Mouse (Mus musculus) mature B cell (primary cell): ENCODE results near the gene Gpr158.
"Not testable (repeated sequence)": the region's sequence is repeated elsewhere in the genome, so short reads cannot be mapped to it uniquely, and the experiment has no call there.

Experiments used
- in situ Hi-C: fragments of 300-500 bp; cut with MboI; formaldehyde crosslinking; loops from 2 replicates; pipeline ENCODE4 v1.14.3; 2019

The Gpr158 gene

GRCm38 (mm10) chr2:21367345-21368111 is at the start of gene Gpr158:
Gpr158 (plus strand) TSS chr2:21367542.
- in situ Hi-C loops, result no loop called here

DNA sequence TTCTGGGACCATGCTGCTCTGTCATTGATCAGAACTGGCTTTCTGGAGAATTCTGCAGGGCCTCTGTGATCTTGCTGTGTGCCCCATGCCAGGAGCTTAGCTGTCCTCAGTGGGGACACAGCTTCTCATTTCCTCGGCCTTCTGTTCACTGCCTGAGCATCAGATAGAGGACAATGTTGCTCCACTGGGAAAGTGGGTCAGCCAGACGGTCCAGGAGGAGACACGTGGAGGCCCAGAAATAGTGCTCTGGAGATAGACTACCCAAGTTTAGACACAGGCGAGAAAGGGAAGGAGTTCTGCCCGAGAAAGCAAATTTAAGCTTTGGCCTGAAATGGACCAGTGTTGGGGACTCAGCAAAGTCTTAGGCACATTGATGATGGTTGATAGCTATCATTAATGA is 23.5 kb upstream of the Gpr158 start:
- in situ Hi-C loops, result no loop called here

- in situ Hi-C loops, result no loop called here
Measured at GRCm38 (mm10) chr2:21368351-21369170, 1.2 kb downstream of the Gpr158 start.

DNA sequence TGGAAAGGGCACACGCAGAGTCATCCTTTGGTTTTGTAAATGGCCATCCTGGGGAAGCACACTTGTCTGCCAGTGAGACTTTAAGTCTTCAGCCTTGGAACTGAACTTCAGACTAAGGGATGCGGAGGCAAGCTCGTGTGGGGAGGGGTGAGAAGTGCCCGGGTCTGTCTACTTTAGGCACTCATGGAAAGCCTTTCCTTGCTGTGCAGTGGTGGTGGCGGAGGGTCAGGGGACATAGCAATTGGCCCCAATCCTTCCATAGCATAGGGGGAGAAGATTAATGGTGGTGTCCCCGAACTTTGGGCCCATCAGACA is 1.8 kb downstream of the Gpr158 start:
- in situ Hi-C loops, result no loop called here

DNA sequence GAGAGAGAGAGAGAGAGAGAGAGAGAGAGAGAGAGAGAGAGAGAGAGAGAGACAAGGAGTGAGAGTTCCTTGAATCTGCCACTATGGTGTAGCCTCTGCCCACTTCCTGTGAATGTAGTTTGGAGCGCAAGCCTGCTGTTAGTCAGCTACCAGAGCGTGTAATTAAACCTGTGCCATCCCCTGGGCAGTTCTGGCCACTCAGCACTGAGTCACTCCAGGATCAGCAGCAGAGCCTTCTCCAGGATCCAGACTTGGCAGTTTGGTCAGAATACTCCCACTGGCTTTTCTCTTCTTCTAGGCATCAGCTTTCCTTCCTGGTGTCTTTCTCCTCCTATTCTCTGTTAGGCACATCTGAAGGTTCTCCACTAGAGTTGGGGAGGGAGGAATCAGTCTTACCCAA is 2.2 kb downstream of the Gpr158 start:
- in situ Hi-C loops, result no loop called here

DNA sequence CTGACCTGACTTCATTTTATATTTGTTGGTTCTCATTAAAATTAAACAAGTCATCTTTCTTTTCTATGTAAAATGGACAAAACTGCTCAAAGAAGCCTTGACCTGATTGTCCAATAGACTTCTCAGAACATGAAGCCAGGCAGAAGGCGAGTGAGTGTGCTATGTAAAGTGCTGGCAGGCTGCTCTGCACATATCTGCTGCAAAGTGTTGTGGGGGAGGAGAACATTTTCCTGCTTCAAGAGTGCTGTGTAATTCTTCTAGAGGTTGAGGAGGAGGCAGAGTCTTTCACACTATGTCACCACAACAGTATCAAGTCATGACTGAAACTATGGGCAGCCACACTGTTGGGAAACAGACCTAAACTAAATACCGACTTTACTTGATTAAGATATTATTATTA is 12.2 kb downstream of the Gpr158 start:
- in situ Hi-C loops, result no loop called here

DNA sequence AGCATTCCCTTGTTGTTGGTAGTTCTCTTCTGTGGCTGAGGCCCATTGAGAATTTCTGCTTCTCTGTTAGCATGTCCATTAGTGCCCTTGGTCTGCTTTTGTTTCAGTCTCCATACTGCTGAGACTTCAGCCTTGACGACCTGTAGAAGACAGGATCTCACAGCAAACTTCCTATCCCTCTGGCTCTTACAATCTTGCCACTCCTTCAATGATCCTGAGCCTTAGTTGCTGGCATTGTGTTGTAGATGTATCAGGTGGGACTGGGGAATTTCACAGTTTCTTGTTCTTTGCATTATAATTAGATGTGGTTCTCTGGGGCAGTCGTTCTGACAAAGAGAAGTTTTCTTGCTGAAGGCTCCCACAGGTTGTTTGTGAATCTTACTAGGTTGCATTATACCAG is 25.4 kb downstream of the Gpr158 start:
- in situ Hi-C loops, result no loop called here

DNA sequence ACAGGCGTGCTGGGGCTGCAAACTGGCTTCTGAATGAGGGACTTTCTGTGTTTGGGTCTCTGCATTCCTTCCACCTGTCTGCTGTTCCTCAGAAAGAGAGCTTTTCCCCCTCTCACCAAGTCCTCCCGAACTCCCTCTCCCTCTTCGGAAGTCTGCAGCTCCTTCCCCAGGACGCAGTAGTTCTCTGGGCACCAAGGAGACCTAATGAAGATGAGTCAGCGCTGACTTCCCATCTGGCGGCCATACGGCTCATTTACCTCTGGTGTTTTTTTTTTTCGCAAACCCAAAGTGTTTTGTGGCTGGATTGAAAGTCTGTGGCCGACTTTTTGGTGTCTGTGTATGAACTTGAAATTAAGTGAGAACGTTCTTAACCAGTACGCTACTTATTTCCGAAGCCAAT is 30.0 kb downstream of the Gpr158 start:
- in situ Hi-C loops, result no loop called here

DNA sequence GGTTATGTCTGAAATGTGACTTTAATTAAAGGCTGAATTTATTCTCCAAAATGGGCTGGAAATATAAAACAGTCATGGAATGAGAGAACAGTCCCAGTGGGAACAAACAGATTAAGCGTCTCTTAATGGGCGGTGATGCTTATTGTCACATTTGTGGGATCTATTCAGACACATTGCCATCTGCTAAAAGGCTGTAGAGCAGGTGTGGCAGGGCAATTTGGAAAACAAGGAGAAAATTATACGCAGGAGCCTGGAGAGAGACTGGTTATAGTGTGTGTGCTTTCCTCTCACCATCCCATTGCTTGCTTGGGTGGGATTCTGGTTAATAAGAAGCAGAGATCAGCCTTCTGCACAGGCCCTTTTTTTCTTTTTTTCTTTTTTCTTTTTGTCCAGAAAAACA is 32.3 kb downstream of the Gpr158 start:
- in situ Hi-C loops, result no loop called here

- in situ Hi-C loops, result no loop called here
Measured at GRCm38 (mm10) chr2:21405617-21406016, 38.3 kb downstream of the Gpr158 start.

DNA sequence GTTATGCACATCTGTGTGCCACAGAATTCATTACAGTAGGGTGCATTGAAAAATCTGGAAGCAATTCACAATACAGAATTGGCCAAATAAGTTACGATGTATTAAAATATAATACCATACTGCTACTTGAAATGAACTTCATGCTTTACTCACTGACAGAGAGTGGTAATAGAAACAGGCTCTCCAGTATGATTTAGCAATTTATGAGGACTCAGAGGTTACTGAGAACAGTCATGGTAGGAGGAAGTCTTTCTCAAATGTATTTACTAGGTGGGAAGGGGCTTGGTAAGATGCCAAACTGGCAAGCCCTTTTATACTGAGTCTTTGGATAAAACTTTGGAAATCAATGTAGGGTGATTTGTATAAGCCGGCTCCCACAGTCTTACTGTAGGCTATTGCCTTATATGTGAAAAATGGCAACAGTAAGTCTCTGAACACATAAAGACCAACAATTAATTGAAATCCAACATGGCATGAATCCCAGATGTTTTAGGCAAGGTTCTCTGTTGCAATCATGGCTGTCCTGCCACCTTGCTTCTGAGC is 40.2 kb downstream of the Gpr158 start:
- in situ Hi-C loops, result no loop called here

DNA sequence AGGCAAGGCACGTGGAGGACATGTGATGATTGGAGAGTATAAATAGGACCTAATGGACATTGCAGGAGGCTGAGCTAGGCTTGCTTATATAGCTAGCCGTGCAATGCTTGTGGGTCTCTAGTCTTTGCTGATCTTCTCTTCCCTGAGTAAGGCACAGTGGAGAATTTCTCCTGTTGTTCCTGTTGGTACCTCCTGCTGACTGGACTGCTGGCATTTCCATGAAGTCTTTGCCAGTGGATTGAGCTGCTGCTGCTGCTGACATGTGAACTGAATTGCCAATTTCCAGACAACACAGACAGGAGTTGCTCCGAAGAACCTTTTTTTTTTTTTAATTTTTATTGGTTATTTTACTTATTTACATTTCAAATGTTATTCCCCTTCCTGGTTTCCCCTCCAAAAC is 41.5 kb downstream of the Gpr158 start:
- in situ Hi-C loops, result no loop called here

GRCm38 (mm10) chr2:21430288-21430687 is 62.9 kb downstream of the Gpr158 start:
- in situ Hi-C loops, result no loop called here

DNA sequence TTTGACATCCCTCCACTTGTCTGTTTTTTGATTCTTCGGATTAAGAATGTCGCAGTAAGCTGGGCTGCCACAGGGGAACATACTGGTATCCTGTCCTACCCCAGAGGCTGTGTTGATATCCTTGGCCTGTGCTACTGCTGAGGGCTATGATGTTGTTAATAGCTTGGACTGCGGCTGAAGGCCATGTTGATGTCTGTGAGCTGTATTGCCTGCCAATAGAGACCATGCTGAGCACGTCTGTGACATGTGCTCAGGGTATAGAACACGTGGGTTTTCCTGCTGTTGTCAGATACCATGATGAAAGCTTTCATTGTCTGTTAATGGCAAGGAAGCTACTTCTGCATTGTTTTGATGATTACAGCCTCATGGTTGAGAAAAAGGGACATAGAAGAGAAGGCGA is 63.8 kb downstream of the Gpr158 start:
- in situ Hi-C loops, result no loop called here

- in situ Hi-C loops, result no loop called here
Measured at GRCm38 (mm10) chr2:21439626-21440025, 72.3 kb downstream of the Gpr158 start.

DNA sequence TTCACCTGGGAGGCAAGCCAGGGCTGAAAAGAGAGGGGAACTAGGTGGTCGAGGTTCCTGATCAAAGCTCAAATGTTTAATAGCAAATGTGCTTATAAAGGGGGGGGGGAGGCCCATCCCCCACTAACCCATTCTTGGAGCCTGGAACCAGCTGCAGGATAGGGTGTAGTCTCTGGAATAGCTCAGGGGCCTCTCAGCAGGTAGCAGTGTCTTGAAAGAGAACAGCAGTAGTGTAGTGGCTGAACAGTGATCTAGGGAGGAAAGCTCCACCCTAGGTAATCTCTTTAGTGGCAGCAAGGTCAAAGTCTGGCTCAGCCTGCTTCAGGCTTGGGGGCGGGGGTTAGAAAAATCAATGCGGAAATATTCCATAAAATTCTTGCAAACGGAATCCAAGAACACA is 93.3 kb downstream of the Gpr158 start:
- in situ Hi-C loops, result not testable (repeated sequence)

DNA sequence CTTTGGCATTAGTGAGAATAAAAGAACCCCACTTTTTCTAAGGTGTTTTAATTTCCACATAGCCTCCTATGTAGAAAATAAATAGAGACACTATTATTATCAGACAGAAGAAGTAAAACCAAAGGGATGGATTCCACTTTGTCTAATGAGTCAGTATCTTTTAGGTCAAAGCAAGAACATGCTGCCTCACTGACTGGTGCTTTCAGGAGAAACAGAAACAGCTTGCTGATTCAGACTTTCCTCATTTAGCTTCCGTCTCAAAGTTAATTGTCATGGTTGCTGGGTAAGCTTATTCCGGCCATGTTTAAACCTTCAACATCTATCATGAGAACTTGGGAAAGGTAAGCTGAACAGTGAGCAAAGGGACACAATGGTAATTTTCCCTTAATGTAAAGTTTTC is 107.6 kb downstream of the Gpr158 start:
- in situ Hi-C loops, result no loop called here

GRCm38 (mm10) chr2:21496881-21497280 is 129.5 kb downstream of the Gpr158 start:
- in situ Hi-C loops, result no loop called here

DNA sequence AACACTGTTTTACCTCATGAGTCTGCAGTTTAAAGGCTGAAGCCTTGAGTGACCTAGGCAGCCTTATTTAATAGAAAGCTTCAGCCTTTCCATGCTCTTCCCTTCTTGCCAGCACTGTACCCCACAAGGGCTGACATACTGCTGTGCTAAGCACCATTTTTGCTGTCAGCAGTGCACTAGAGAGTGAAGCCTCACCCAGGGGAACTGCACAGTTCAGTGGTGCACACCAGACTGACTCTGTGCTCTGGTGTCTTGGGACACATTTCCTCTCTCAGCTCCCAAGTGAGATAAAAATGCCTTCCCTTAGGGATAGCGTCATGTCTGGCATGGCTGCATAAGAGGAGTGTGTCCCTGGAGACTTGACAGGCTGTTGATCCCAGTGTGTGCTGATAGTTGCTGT is 130.6 kb downstream of the Gpr158 start:
- in situ Hi-C loops, result no loop called here

- in situ Hi-C loops, result no loop called here
Measured at GRCm38 (mm10) chr2:21499399-21499798, 132.1 kb downstream of the Gpr158 start.

- in situ Hi-C loops, result no loop called here
Measured at GRCm38 (mm10) chr2:21507449-21507848, 140.1 kb downstream of the Gpr158 start.

GRCm38 (mm10) chr2:21530750-21531149 is 163.4 kb downstream of the Gpr158 start:
- in situ Hi-C loops, result no loop called here

DNA sequence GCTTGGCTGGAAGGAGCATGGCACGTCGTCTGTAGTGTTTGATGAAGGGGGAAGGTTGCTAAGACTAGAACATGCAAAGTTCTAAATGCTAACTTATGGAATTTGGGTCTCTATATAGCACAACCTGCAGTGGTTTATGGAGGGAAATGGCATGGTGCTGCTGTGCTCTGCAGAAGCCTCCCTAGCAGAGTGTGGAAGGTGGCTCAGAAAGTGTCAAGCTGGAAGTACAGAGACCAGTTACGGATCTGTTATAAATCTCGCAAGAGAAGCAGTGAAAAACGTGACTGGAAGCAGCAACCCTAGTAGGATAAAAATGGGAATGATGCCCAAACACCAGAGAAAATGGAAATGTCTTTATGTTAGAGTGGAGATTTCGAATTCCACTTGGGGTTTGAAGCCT is 251.8 kb downstream of the Gpr158 start:
- in situ Hi-C loops, result no loop called here
